Mouse (Mus musculus): Measurements from ENCODE around the gene Gmip. TPM values are rescaled to one million over a fixed set of nuclear protein-coding genes. Genes with fewer than 3 reads are reported as not detected.

The Gmip gene
- polyA plus RNA-seq, 1 experiment from 2014 or later: 11.9 TPM

- no peak for ATAC-seq (ENCODE audit: insufficient number of reproducible peaks, insufficient read depth, low FRiP score, low read depth)
- WGBS: 62% methylated on average over 4 of the region's 4 CpGs
- H3K4me3 ChIP-seq (ENCODE audit: low read depth, low read length): no peak overlapping the region
These were observed 52.3 kb downstream of the Gmip start for GRCm38 (mm10) chr8:69860807-69861206.

GRCm38 (mm10) chr8:69861251-69861650 is 52.8 kb downstream of the Gmip start:
- Histone ChIP-seq H3K36me3 (ENCODE audit: control insufficient read depth, insufficient read depth, low read length) (no peaks in the 10 kb centered on the region), H3K9me3 (ENCODE audit: control insufficient read depth, low read depth, low read length) (no peaks in the 10 kb centered on the region), H3K4me2 (replicated peaks; ENCODE audit: low read depth, low read length) (no peak overlapping the region), H3K27ac (ENCODE audit: low read length) (no peak overlapping the region), H3K9ac (replicated peaks; ENCODE audit: low read depth, low read length) (no peak overlapping the region), H3K27me3 (ENCODE audit: control insufficient read depth, insufficient read depth, low read length) (no peaks in the 10 kb centered on the region), H3K4me1 (ENCODE audit: control insufficient read depth, insufficient read depth, low read length) (no peaks in the 10 kb centered on the region), H3K4me3 (ENCODE audit: low read depth, low read length) (no peak overlapping the region)
- ATAC-seq (ENCODE audit: insufficient number of reproducible peaks, insufficient read depth, low FRiP score, low read depth): no peak
- WGBS: 68% methylated on average over 2 of the region's 2 CpGs

More at GRCm38 (mm10) chr8:69860807-69861206, 52.3 kb downstream of the Gmip start:
- H3K27ac ChIP-seq (ENCODE audit: low read length): no peak overlapping the region
- no peaks in the 10 kb centered on the region for H3K9me3 ChIP-seq (ENCODE audit: control insufficient read depth, low read depth, low read length)
- H3K9ac ChIP-seq (replicated peaks; ENCODE audit: low read depth, low read length): no peak overlapping the region
- no peaks in the 10 kb centered on the region for H3K27me3 ChIP-seq (ENCODE audit: control insufficient read depth, insufficient read depth, low read length)
- no peaks in the 10 kb centered on the region for H3K36me3 ChIP-seq (ENCODE audit: control insufficient read depth, insufficient read depth, low read length)
- no peaks in the 10 kb centered on the region for H3K4me1 ChIP-seq (ENCODE audit: control insufficient read depth, insufficient read depth, low read length)
- no peak overlapping the region for H3K4me2 ChIP-seq (replicated peaks; ENCODE audit: low read depth, low read length)

- Histone ChIP-seq H3K4me3 (ENCODE audit: low read depth, low read length) (no peak overlapping the region), H3K9me3 (ENCODE audit: control insufficient read depth, low read depth, low read length) (no peaks in the 10 kb centered on the region), H3K27ac (ENCODE audit: low read length) (no peak overlapping the region), H3K36me3 (ENCODE audit: control insufficient read depth, insufficient read depth, low read length) (no peaks in the 10 kb centered on the region), H3K9ac (replicated peaks; ENCODE audit: low read depth, low read length) (no peak overlapping the region), H3K4me1 (ENCODE audit: control insufficient read depth, insufficient read depth, low read length) (no peaks in the 10 kb centered on the region), H3K27me3 (ENCODE audit: control insufficient read depth, insufficient read depth, low read length) (no peaks in the 10 kb centered on the region), H3K4me2 (replicated peaks; ENCODE audit: low read depth, low read length) (no peak overlapping the region)
- WGBS: 81% methylated on average over 5 of the region's 5 CpGs
- ATAC-seq (ENCODE audit: insufficient number of reproducible peaks, insufficient read depth, low FRiP score, low read depth): no peak
These were observed 55.0 kb downstream of the Gmip start for GRCm38 (mm10) chr8:69863387-69864020.

GRCm38 (mm10) chr8:69864180-69864579 is 55.7 kb downstream of the Gmip start:
- H3K9me3 ChIP-seq (ENCODE audit: control insufficient read depth, low read depth, low read length): no peaks in the 10 kb centered on the region
- H3K27me3 ChIP-seq (ENCODE audit: control insufficient read depth, insufficient read depth, low read length): no peaks in the 10 kb centered on the region
- H3K4me2 ChIP-seq (replicated peaks; ENCODE audit: low read depth, low read length): no peak overlapping the region
- H3K36me3 ChIP-seq (ENCODE audit: control insufficient read depth, insufficient read depth, low read length): no peaks in the 10 kb centered on the region
- H3K9ac ChIP-seq (replicated peaks; ENCODE audit: low read depth, low read length): no peak overlapping the region
- 73% methylated on average over 5 of the region's 5 CpGs for WGBS
- H3K27ac ChIP-seq (ENCODE audit: low read length): no peak overlapping the region
- ATAC-seq (ENCODE audit: insufficient number of reproducible peaks, insufficient read depth, low FRiP score, low read depth): no peak
- H3K4me1 ChIP-seq (ENCODE audit: control insufficient read depth, insufficient read depth, low read length): no peaks in the 10 kb centered on the region
- no peak overlapping the region for H3K4me3 ChIP-seq (ENCODE audit: low read depth, low read length)

GRCm38 (mm10) chr8:69867696-69868326 is 59.3 kb downstream of the Gmip start:
- no peaks in the 10 kb centered on the region for H3K4me1 ChIP-seq (ENCODE audit: control insufficient read depth, insufficient read depth, low read length)
- H3K4me2 ChIP-seq (replicated peaks; ENCODE audit: low read depth, low read length): no peak overlapping the region
- no peaks in the 10 kb centered on the region for H3K9me3 ChIP-seq (ENCODE audit: control insufficient read depth, low read depth, low read length)
- no peak overlapping the region for H3K4me3 ChIP-seq (ENCODE audit: low read depth, low read length)
- H3K27ac ChIP-seq (ENCODE audit: low read length): no peak overlapping the region
- H3K9ac ChIP-seq (replicated peaks; ENCODE audit: low read depth, low read length): no peak overlapping the region
- H3K27me3 ChIP-seq (ENCODE audit: control insufficient read depth, insufficient read depth, low read length): no peaks in the 10 kb centered on the region
- ATAC-seq (ENCODE audit: insufficient number of reproducible peaks, insufficient read depth, low FRiP score, low read depth): peak; percentile 49; the same call in 1 of the 2 replicates
- no peaks in the 10 kb centered on the region for H3K36me3 ChIP-seq (ENCODE audit: control insufficient read depth, insufficient read depth, low read length)
- 72% methylated on average over 5 of the region's 5 CpGs for WGBS

- 86% methylated on average over 11 of the region's 11 CpGs for WGBS
- Histone ChIP-seq H3K27me3 (ENCODE audit: control insufficient read depth, insufficient read depth, low read length) (no peaks in the 10 kb centered on the region), H3K9ac (replicated peaks; ENCODE audit: low read depth, low read length) (no peak overlapping the region), H3K9me3 (ENCODE audit: control insufficient read depth, low read depth, low read length) (no peaks in the 10 kb centered on the region), H3K36me3 (ENCODE audit: control insufficient read depth, insufficient read depth, low read length) (no peaks in the 10 kb centered on the region), H3K27ac (ENCODE audit: low read length) (no peak overlapping the region), H3K4me3 (ENCODE audit: low read depth, low read length) (no peak overlapping the region), H3K4me2 (replicated peaks; ENCODE audit: low read depth, low read length) (no peak overlapping the region), H3K4me1 (ENCODE audit: control insufficient read depth, insufficient read depth, low read length) (no peaks in the 10 kb centered on the region)
- no peak for ATAC-seq (ENCODE audit: insufficient number of reproducible peaks, insufficient read depth, low FRiP score, low read depth)
These were observed 61.7 kb downstream of the Gmip start for GRCm38 (mm10) chr8:69870003-69870765.

- no peak overlapping the region for H3K4me2 ChIP-seq (replicated peaks; ENCODE audit: low read depth, low read length)
- no peaks in the 10 kb centered on the region for H3K4me1 ChIP-seq (ENCODE audit: control insufficient read depth, insufficient read depth, low read length)
- no peak overlapping the region for H3K27ac ChIP-seq (ENCODE audit: low read length)
- no peak for ATAC-seq (ENCODE audit: insufficient number of reproducible peaks, insufficient read depth, low FRiP score, low read depth)
- no peaks in the 10 kb centered on the region for H3K36me3 ChIP-seq (ENCODE audit: control insufficient read depth, insufficient read depth, low read length)
- H3K4me3 ChIP-seq (ENCODE audit: low read depth, low read length): no peak overlapping the region
- WGBS: 85% methylated on average over 6 of the region's 6 CpGs
- H3K27me3 ChIP-seq (ENCODE audit: control insufficient read depth, insufficient read depth, low read length): no peaks in the 10 kb centered on the region
- no peaks in the 10 kb centered on the region for H3K9me3 ChIP-seq (ENCODE audit: control insufficient read depth, low read depth, low read length)
- no peak overlapping the region for H3K9ac ChIP-seq (replicated peaks; ENCODE audit: low read depth, low read length)
These were observed 62.4 kb downstream of the Gmip start for GRCm38 (mm10) chr8:69870907-69871306.
